Mouse (Mus musculus): ENCODE measurements around the gene Reck. TPM values are rescaled to one million over a fixed set of nuclear protein-coding genes. Genes with fewer than 3 reads are reported as not detected.

Gene Reck
- total RNA-seq, 4 experiments from 2014 or later = 8.1 to 8.8 (median 8.3) TPM

DNA sequence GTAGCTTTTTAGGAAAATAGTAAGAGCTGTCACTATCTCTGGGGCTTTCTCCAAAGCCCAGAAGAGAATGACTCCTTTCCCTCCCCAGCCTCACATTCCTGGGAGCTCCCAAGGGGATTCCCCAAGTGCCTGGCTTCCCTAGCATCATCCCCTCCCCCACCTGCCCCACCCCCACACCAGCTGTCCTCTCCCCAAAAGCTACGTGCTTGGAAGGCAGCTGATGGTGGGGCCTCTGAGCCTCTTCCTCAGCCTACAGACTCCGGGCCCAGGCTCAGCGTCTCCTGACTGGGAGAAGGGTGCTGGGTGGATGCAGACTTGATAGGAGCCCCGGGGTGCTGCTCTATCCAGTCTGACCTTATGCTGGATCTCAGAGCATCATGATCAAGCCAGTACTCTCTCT is 94.0 kb downstream of the Reck start:
- DNase-seq (ENCODE audit: low spot score in 2 of 2) = no peak

DNA sequence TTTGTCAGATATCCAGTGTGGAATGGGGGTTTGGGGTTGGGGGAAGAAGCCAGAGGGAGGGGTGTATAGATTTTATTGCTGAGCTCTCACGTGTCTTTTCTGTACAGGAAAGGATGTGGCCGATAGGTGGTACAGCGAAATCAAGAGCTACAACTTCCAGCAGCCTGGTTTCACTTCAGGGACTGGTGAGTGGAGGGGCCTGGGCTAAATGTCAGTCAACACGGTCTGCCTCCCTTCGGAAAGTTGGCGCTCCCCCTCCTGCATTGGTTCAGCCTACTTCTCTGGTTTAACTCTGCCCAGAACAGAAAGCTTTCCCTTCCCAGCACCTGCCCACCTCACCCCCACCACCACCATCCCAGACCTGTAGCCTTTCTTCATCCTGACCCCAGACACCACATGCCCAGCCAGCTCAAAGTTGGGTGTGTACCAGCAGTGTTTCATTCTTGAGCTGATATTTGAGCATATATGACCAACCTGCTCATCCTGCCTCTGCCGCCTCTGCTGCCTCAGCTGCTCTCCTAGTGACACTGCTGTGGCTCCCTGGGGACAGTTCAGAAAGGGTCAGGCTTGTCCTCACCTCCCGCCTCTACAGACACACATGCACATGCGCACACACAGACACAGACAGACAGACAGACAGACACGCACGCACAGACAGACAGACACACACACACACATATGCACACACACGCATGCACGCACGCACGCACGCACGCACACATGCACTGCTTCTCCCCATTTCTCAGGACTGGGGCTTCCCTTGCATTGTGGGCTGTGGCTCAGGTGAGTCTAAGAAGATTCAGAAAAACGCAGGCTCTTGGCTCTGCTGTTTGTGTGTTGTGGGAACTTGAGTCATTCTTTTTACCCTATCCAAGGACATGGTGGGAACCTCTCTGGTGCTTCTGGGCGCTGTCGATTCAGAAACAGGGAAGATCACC is 95.3 kb downstream of the Reck start:
- DNase-seq (ENCODE audit: low spot score in 2 of 2) = no peak

- DNase-seq (ENCODE audit: low spot score in 2 of 2) = no peak
Measured at GRCm38 (mm10) chr4:43971541-43972136, 96.3 kb downstream of the Reck start.

DNA sequence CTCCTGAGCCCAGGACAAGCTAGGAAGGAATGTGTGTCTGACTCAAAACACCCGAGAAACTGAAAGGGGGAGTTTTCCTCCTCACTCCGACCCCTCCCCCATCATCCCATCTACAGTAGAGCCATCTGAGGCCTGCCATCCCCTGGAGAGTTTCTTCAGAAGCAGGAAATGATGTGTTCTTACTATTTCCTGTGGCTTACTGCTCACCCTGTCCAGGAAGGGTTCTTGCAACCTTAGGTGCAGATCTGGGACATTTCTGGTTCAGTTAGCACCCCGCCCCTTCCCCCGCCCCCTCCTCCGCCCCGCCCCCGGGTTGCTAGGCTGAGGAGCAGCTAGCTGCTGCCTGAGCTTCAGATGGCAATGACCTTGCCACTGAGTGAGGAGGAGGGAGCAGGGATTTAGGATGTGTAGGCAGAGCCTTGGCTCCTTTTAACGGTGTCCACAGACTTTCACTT is 96.8 kb downstream of the Reck start:
- no peak for DNase-seq (ENCODE audit: low spot score in 2 of 2)

- DNase-seq (ENCODE audit: low spot score in 2 of 2) = peak in 1 of 2 experiments; percentile 58
Measured at GRCm38 (mm10) chr4:43973526-43973981, 98.2 kb downstream of the Reck start.

DNA sequence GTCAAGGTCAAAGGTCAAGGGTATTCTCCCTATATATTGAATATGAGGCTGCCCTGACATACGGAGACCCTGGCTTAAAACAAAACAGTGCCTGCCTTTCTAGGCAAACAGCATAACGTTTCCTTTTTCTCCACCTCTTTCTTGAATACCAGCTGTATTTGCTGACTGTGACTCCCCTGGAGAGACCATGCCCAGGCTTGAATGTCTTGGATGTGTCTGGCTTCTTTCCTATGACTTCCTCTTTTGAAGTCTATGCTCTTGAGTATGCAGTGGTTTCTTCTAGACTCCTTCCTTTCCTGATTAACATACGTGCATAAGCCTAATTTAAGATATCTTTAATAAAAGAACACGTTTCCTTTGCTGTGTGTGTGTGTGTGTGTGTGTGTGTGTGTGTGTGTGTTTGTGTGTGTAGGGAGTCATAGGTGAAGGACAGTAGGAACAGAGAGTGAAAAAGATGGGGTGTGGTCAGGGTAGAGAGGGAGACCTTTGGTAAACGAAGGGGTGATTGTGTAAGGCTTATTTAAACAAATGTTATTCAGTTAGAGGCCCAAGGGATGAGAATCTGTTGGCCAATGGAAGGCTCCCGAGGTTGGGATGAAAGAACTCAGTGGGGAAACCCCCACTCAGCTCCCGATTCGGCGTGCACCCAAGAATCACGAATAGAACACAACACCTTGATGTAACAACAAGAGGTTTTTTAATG is 99.7 kb downstream of the Reck start:
- DNase-seq (ENCODE audit: low spot score in 2 of 2) = no peak

DNA sequence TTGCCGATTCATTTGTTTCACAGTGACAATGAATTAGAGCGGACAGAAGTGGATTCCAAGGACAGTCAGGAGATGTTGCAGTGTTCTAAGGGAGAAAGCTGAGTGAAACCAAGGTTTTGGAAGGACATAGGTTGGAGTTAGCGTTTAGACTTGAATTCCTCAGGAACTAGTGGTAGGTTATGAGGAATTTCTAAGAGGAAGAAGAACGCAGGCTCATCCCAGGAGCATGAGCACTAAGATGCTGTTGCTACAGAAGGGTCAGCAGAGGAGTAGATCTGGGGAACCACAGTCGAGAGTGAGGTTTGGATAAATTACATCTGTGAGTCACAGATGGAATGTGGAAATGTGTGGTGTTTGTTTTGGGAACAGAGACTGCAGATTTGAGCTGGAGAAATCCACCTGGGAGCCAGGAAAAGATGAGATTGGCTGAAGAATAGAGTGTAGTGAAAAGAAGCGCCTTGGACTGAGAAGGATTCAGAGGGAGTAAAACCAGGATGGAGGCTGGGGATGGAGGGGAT is 101.0 kb downstream of the Reck start:
- DNase-seq (ENCODE audit: low spot score in 2 of 2) = no peak

DNA sequence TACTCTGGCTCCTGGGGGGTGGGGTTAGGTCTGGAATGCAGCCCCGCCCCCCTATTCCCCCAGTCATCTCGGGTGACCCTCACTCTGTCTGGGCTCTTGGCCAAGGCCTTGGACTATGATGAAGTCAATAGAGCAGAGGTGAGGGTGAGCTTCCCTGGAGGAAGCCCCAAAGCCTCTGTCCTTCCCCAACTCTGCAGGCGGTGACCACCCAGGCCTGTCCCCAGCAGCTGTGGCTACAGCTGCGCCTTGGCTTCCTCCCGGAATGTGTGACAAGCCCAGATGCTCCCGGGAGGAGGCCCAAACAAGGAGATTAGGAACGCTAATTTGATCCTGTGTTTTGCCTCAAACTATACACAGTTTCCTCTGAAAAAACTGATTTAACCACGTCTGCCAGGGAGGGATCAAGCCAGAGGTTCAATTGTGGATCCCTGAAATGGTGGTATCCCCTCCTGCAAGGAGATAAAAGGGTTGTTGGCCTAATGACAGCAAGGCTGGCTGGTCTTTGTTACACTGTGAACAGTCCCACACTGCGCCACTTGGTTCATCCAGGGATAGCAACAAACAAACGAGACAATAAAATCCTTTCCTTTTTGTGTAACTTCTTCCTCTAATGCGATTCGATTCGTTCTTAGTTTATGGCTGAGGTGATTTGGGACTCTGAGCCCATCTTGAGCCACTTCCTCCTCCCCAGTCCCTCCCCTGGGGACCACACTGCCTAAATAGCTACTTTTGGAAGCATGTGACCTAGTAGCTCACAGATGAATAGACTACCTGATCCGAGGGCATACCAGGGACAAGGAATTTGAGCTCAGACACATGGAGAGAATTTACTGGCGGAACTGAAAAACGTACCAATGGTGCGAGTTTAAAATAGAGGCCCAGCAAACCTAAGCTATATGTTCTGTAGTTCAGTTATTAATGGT is 103.5 kb downstream of the Reck start:
- no peak for DNase-seq (ENCODE audit: low spot score in 2 of 2)

GRCm38 (mm10) chr4:43979746-43980145 is 104.4 kb downstream of the Reck start:
- peak; percentile 67 to 92 for DNase-seq (ENCODE audit: low spot score in 2 of 2)

- no peak for DNase-seq (ENCODE audit: low spot score in 2 of 2)
Measured at GRCm38 (mm10) chr4:43980236-43980635, 104.9 kb downstream of the Reck start.

- no peak for DNase-seq (ENCODE audit: low spot score in 2 of 2)
Measured at GRCm38 (mm10) chr4:43980846-43981245, 105.5 kb downstream of the Reck start.

- no peak for DNase-seq (ENCODE audit: low spot score in 2 of 2)
Measured at GRCm38 (mm10) chr4:43981251-43981650, 105.9 kb downstream of the Reck start.

GRCm38 (mm10) chr4:43982053-43982732 is 106.9 kb downstream of the Reck start:
- DNase-seq (ENCODE audit: low spot score in 2 of 2) = peak; percentile 81 to 94

DNA sequence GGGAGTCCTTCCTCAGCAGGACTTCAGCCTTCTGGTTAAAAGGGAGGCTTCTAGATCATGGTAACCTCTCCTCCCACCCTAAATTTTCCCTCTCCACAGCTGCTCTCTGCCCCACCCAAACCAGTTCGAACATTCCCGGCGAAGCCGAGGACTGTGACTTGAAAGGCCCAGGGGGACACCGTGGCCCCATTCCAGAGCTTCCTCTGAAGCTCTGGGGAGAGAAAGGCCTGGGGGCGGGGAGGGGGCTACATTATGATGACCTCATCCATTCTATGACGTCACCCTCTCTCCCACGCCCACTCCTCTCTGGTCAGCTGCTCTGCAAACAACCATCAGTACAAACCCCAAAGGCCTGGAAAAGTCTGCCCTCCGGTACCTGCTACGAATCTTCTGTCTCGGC is 107.9 kb downstream of the Reck start, which contains the start of gene Ccin:
Ccin (plus strand) TSS at position 303 of the 400 bp plus-strand sequence.
- no peak for DNase-seq (ENCODE audit: low spot score in 2 of 2)

- no peak for DNase-seq (ENCODE audit: low spot score in 2 of 2)
Measured at GRCm38 (mm10) chr4:43983756-43984155, 108.4 kb downstream of the Reck start.

- DNase-seq (ENCODE audit: low spot score in 2 of 2) = no peak
Measured at GRCm38 (mm10) chr4:43984326-43984725, 109.0 kb downstream of the Reck start.

DNA sequence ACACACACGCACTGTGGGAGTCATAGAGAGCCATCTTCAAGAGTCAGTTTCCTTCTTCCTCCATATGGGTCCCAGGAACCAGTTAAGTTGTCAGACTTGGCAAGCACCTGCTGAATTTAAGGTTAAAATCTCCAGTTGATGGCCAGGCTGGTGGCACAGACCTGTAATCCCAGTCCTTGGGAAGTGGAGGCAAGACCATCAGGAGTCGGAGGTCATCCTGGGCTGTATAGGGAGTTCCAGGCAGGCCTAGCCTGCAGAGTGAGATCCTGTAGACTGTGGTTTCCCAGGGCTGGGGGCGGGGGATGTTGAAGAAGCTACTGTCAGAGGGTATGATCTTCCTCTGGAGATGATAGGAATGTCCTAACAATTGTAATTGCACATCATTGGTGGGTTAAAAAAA is 113.6 kb downstream of the Reck start:
- DNase-seq (ENCODE audit: low spot score in 2 of 2) = no peak

DNA sequence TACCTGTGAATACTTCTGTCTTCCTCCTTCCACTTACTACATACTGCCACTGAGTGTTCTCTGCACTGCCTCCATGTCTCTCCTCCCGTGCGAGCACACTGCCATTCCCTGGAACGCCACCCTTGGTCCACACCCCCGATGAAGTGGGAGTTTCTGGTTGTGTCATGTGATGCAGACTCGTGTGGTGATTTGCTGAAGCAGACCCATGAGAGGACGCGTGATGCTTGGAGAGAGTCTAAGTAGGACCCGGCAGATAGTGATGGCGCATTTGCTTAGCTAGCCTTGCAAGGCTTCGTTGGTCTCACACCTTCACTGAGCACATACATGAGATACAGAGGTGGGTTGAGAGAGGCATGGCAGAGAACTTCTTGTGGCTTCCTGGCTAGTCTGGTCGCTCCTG is 117.7 kb downstream of the Reck start:
- DNase-seq (ENCODE audit: low spot score in 2 of 2) = no peak

DNA sequence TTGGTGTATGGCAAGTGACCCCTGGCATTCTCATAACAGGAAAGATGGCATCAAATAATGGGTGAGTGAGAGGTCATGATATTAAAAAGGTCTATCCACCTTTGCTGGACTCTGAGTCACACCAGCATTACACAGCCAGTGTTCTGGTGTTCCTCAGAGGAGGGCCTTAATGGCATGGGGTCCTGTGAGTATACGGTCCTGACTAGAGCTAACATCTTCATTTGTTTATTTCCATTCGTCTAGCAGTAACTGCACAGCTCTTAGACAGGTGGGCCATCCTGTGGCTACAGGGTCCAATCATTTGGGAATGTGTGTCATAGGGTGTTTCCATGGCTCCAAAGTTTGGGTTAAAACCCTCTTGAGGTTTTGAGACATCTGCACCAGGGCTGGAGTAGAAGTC is 119.0 kb downstream of the Reck start:
- no peak for DNase-seq (ENCODE audit: low spot score in 2 of 2)

All from left cerebral cortex, adult 8-10 months (tissue).